Mouse (Mus musculus): ENCODE results near the gene Dcakd.
A peak's percentile ranks its signal among the peaks of the same experiment; 100 is the strongest.

The Dcakd gene

DNA sequence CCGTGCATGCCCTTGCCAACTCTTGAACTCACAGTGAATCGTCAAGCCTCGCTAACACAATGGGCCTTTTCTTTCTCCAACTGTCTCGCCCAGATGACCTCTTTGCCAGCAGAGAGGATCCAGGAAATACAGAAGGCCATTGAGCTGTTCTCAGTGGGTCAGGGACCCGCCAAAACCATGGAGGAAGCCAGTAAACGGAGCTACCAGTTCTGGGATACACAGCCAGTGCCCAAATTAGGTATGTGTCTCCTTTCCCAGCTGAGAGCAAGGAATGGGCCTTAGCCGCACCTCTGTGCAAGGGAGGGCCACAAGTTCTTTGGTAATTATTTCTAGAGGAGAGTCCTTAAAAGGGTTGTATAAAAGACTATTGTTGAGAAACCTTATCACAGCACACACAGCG lies 18.2 kb upstream of the Dcakd start:
- no peak for DNase-seq

GRCm38 (mm10) chr11:103043982-103044381 lies 15.8 kb upstream of the Dcakd start:
- no peak for DNase-seq

DNA sequence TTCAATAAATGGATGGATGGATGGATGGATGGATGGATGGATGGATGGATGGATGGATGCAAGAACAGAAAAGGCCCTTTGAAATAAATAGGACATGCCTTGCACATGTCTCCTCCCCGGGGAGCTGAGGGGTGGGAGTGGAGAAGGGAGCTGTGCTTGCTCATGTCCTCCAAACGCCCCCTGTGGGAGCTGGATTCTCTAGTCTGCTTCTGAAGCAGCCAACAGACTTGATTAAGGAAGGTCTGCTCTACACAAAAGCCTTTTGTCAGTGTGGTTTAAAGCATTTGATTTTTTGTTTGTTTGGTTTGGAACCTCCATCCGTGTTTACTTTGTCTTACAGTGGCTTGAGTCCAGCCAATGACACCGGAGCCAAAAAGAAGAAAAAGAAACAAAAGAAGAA lies 14.7 kb upstream of the Dcakd start:
- DNase-seq, result no peak

- no peak for DNase-seq
Observed at GRCm38 (mm10) chr11:103038037-103038436, 9.9 kb upstream of the Dcakd start.

- DNase-seq, result no peak
Observed at GRCm38 (mm10) chr11:103036881-103037465, 8.8 kb upstream of the Dcakd start.

DNA sequence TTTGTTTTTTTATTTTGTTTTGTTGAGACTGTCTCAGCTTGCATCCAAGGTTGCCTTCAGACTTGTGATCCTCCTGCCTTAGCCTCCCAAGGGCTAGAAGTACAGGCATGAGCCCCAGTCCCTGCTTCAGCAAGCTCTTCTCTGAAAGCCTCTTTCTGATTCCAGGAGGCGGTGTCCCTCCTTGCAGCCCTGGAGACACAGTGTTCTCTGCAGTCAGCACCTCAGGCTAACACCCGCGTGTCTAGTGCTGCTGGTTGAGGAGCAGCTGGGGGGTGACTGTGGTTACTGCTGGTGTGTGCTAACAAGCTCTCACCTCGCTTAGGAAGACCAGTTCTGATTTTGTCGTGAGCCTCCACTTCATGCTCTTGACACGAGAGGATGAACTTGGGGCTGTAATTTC lies 6.9 kb upstream of the Dcakd start:
- no peak for DNase-seq

DNA sequence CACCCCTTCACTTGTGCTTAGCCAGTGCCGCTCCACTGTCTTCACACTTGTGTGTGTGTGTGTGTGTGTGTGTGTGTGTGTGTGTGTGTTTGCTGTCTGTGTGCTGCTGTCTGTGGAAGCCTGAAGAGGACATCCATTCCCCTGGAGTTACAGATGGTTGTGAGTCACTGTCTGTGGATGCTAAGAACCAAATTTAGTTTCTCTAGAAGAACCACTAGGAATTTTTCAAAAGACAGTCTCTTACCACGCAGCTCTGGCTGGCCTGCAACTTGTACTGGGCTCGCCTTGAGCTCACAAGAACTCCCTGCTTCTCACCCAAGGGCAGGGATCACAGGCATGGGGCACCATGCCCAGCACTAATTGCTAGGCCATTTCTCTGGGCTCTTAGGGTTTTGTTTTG lies 4.9 kb upstream of the Dcakd start:
- no peak for DNase-seq

- DNase-seq, result no peak
Observed at GRCm38 (mm10) chr11:103027570-103028175, 460 bp downstream of the Dcakd start.

- DNase-seq, result no peak
Observed at GRCm38 (mm10) chr11:103026901-103027300, 1.2 kb downstream of the Dcakd start.

DNA sequence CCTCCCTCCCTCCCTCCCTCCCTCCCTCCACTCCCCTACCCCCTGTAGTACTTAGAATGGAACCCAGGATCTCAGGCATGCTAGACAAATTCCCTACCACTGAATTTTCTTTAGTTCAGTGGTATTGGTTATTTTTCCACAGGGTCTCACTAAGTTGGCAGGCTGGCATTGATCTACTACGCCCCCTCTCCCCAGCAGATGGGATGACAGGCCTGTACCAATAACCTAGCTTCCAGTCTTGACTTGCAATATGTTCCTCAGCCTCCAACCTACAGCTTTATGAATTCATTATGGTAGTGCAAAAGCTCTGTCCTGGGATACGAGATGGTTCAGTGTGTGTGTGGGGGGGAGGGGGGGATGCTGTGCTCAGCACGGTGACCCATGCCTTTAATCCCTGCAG lies 4.2 kb downstream of the Dcakd start:
- no peak for DNase-seq

DNA sequence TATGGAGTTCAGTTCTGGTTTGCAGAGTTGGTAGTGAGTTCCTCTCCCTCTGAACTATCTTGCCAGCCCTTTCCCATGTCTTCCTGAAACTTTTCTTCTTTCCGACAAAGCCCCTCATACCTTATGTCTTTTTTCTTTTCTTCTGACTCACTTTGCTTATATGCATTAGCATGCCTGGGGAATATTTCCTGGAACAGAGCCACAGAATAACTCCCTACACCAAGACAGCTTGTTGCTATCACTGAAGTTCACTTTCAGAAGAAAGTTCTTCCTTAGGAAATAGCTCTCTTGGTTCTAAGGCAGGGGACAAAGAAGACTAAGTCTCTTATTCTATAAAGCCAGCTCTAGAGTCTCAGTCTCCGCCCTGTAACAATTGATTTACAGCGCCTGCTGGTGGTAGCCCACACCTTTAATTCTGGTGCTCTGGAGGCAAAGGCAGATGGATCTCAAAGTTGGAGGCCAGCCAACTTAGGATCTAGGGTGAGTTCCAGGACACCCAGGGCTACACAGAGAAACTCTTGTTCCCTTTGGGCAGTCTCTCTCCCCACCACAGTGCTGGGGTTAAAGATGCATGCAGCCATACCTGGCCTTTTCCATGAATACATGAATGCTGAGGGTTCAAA lies 7.3 kb downstream of the Dcakd start:
- DNase-seq, result no peak

DNA sequence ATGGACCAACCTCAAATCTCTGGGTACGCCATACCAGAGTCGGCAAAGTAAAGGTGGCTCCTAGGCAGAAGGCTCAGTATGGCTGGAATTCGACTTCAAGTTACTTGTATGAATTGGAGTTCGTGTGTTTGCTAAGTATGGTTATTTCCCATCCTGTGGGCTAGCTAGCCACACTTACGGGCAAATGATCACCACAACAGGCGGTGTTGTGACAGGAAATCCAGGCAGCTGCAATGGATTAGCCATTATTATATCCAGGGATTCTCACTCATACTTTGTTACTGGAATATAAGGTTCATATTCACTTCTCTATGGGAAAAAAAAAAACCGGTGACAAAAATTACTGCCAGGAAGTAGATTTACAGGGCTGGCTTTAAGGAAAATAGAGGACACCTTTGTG lies 8.8 kb downstream of the Dcakd start:
- no peak for DNase-seq

GRCm38 (mm10) chr11:103018860-103019259 lies 9.3 kb downstream of the Dcakd start:
- DNase-seq, result no peak

DNA sequence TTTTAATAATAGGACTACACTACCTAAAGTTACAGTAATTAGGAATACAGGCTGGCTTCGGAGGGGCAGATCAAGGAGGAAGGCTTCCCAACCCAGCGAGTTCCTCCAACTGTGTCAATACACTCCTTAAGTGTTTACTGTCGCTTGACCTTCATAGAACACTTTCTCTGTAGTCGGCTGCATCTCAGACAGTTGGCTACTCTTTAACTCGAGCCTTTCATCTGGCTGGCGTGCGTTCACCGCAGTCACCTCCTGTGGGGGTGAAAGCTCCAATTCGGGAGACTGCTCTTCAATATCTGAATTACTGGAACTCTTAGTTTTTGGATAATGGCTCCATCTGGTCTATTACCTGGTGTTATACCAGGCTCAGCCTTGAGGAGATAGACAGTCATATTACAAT lies 10.5 kb downstream of the Dcakd start:
- no peak for DNase-seq

DNA sequence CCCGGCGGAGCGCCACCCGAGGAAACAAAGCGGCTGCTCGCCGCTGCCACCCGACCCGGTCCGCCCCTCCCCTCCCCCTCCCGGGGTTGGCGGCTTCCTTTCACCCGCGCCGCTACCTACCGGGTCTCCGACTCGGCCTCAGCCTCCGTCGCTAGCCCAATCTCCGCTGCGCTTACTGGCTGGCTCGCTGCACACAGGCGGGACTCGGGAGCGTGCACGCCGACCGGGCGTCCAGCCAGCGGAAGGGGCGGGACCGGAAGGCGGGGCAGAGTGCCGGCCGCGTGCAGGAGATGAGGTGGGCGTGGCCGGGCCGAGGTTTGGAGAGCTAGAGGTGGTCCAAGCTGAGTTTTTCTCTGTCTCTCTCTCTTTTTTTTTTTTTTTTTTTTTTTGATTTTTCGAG lies 11.2 kb downstream of the Dcakd start:
- DNase-seq, result peak; percentile 97

- DNase-seq, result no peak
Observed at GRCm38 (mm10) chr11:103015881-103016825, 12.0 kb downstream of the Dcakd start.

DNA sequence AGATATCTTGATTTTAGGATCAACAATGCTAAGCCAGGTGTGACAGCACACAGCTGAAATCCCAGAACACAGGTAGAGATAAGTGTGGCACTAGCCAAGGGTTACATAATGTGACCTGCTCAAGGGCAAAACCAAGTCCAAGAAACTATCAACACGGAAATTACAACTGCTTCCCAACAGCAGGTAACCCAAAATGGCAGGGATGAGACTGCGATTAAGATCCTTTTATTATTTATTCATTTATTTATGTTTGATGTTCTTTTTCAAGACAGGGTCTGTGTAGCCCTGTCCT lies 17.0 kb downstream of the Dcakd start:
- DNase-seq, result no peak

DNA sequence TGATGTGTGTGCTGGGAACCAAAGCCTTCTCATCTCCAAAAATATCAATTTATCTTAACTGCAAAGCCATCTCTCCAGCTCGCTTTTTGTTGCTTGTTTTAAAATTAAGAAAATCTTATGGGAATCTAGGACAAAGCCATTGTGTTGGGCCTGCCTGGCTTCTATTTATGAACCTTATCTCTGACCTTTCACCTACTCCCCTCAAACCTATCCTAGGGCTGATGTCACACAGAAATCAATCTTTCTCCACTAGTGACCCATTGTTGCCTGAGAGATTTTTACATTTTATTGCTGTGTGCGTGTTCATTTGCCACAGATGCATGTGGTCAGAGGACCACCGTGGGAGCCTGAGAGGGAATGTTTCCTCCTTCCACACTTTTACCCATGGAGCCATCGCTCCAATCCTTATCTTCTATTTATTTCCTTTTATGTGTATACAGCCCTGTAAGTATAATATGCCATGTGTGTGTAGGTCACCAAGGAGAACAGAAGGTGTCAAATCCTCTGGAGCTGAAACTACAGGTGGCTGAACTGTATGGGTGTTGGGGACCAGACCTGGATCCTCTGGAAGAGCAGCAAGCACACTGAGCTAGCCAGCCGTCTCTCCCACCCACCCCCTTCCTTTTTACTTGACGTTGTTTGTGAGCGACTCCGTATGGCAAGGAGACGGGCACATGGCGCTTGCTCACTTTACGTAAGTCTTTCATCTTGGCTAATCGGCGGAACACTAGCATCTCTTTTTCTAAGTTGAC lies 17.5 kb downstream of the Dcakd start:
- DNase-seq, result no peak

GRCm38 (mm10) chr11:103009208-103009607 lies 18.9 kb downstream of the Dcakd start:
- DNase-seq, result no peak

- no peak for DNase-seq
Observed at GRCm38 (mm10) chr11:103008558-103008957, 19.6 kb downstream of the Dcakd start.

DNA sequence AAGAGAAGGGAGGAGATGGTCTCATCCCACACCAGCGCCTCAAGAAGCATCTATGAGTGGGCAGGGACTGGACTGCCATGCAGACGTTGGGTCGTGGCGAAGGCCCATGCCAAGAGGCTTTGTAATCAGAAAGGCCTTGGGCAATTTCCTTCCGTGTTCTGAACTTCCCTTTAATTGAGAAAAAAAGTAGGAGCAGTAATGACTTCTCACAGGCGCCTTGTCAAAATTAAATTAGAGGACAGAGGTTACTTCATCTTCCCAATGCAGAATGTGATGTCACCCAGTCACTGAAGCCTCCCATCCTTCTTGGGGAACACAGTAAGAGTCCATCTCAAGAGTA lies 21.2 kb downstream of the Dcakd start:
- DNase-seq, result no peak

- no peak for DNase-seq
Observed at GRCm38 (mm10) chr11:103006286-103007000, 21.7 kb downstream of the Dcakd start.
